Mouse (Mus musculus) left cerebral cortex, postnatal 4 days (tissue): ENCODE measurements at regions not wholly inside any gene's neighbourhood (a gene's known extent, or its start where the extent isn't known, plus 50 kb on each side); places are given as distances from the start of the nearest gene placed in this dataset.

Experiments used
- DNase-seq: peaks from one replicate; pipeline ENCODE4 v3.0.0-alpha.2; 2022
- intact Hi-C: fragments of 180-260 bp; cut with DNase I; formaldehyde crosslinking; loops from one replicate; pipeline ENCODE4 v1.15.1; 2025

DNA sequence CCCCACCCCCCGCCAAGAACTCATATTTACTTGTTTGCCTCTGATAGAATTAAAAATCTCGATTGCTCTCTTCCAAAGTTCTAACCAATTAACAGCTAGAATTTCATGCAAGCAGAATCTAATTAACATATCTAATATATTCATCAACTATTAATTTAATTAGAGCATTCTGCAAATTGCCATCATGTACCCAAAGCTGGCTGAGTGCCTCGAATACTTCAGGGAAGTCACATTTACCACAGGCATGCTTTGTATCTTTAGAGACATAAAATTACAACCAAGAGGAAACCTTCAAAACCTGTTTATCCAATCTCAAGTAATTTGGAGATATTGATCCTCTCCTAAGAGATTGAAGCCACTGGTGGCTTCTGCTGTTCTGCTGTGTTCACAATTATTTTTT, 401.6 kb upstream of the Nmur2 start:
- intact Hi-C loops, result no loop called here
- no peak for DNase-seq

DNA sequence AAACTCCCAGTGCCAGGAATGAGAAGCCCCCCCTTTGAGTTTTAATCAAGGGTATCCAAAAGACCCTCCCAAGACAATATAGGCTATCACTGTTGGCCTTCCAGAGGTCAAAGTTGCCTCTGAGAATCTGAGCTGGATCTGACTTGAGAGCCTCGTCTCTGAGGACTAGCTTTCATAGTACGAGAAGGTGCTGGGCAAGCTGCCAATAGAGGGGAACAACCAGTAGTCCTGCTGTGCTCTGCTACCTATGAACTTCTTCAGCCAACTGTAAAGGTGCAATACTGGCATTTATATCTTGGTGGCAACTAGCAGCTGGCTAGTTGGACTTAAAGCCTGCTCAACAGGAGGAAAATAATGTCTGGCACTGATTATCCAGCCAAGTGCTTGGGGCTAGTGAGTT, 400.3 kb upstream of the Nmur2 start:
- DNase-seq, result peak; percentile 1
- intact Hi-C loops, result no loop called here

DNA sequence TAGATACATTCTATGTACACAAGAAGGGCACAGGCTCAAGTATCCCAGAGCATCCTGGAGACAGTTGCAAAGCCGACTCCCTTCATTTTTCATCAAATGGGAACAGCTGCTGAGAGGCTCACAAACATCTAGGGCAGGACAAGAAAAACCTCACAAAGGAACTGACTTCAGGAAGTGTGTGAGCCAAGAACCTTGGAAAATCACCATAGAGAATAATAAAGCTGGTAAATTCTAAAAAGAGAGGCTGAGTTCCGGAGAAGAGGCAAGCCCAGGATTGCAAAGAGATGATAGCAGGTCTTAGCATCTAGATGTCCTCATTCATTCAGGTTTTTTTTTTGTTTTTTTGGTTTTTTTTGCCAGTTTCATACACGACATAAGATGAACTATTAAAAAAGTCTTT, 390.3 kb upstream of the Nmur2 start:
- DNase-seq, result no peak
- intact Hi-C loops, result no loop called here

DNA sequence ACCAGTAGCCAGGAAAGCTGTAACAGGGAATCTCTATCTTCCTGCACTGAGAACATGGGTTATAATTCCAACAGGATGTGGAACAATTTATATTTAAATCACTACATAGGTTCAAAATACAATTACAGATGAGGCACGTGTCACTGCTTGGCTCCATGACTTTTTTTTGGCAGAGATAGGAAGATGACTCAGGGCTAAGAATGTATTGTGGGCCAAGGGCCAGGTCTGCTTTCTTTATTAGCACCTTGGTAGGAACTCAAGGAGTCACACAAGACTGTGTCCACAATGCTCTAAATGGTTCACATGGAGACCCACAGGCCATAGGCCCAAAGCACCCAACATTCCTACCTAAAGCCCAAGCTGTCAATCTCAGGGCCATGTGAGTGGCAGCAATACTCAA, 344.0 kb upstream of the Nmur2 start:
- DNase-seq, result no peak
- intact Hi-C loops, result no loop called here

DNA sequence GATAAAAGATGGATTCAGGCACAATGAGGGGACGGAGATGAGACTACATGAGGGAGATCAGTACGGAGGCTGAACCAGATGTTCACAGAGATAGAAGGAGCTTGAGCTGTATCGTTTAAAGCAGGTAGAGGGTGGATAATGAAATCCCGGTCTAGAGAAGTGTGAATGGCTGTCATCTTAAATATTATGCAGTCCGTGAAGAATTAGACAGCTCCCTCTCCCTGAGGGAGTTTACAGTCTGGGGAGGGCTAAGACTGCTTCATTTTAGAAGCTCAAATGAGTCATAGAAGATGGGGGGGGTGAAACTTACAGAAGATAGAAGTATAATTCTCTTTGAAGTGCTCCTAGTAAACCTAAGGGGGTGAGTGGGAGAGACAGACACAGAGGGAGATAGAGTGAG, 336.7 kb upstream of the Nmur2 start:
- intact Hi-C loops, result no loop called here
- no peak for DNase-seq

DNA sequence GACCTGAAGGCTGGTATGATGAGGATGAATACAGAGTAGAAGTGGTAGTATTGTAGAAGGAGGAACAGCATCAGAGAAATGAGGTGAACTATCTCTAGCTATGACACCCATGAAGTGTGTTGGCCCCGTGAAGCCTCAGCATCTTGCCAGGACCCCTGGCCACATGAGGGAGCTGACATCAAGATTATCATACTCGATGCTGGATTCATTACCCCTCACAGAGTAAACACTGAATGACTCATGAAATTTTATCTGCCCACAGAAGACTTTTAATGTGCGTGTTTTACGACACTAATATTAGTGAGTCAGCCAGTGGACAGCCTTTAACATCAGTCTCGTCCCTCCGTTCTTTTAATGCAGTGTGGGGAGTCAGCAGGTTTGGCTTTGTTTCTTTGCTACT, 333.5 kb upstream of the Nmur2 start:
- DNase-seq, result peak; percentile 15
- intact Hi-C loops, result no loop called here

DNA sequence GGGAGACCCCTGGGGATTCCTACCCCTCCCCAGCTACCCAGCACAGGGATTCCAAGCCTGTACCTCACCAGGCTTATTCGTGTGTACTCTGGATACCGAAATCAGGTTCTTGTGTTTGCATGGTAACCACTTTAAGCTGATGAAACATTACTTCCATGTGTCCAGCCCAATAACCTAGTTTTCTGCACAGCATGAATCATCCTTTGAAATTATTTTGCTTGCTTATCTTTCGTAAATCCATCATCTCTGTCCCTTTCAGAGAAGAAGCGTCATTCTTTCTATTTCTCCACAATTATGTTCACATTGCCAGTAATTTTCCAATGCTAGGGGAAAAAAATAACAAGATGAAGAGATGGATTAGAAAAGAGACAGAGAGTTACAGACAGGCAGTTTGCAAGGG, 332.8 kb upstream of the Nmur2 start:
- intact Hi-C loops, result no loop called here
- DNase-seq, result no peak

DNA sequence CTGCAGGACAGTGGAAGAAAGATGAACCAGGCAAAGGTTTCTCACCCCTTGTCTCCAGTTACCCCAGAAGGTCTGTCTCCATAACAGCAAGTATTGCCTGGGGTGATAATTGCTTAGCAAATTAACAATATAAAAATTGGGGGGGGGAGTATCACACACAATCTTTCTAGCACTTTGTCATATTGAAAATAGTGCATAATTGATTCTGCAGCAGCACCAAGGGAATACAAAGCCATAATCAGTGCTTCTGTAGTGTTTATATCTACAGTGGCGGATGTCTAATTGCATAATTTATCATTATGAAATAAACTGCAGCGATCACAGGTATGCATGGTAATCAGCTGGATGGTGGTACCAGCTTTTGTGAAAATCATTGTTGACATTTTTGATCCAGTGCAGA, 316.9 kb upstream of the Nmur2 start:
- intact Hi-C loops, result no loop called here

DNA sequence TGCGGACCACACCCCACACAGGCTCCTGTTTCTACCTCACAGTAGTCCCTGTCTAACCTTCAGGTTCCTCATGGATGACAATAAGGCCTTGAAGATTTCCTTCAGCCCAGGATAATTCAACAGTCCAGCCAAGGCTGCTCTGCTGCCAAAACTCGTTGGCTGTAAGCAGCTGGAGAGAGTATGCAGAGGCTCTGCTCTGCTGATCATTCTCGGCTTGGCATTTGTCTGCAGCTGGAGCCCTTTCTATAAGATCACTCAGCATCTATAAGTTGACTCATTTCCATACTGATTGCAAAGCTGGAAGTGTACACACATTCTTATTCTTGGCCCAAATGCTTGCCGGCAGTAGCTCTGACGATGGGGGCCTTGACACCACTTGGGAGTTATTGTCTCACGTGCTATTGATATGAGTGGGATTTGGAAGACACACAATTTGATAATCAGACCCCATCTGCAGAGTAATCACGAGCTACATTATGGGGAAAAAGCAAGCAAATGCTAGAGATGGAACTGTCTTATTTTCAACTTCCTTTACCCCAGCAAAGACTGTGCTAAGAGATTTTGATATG, 311.1 kb upstream of the Nmur2 start:
- intact Hi-C loops, result no loop called here
- DNase-seq, result no peak

More for the DNA sequence above, 316.9 kb upstream of the Nmur2 start:
- DNase-seq, result no peak

DNA sequence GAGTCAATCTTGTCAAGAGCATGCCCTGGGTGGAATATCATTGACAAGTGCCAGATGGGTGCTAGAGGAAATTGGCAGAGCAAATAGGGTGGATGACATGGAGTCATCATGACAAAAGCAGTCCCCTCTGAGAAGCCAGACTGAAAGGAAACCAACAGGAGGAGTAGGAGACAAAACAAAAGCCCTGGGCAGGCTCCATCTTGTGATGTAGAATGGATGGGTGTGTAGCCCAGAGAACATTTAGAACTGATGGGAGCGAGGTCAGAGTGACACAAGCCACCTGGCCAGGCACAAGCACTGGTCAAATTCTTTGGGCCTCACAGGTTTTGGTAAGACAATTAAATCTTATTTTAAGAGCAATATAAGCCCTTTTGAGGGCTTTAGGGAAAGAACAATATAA, 310.4 kb upstream of the Nmur2 start:
- DNase-seq, result no peak
- intact Hi-C loops, result no loop called here

DNA sequence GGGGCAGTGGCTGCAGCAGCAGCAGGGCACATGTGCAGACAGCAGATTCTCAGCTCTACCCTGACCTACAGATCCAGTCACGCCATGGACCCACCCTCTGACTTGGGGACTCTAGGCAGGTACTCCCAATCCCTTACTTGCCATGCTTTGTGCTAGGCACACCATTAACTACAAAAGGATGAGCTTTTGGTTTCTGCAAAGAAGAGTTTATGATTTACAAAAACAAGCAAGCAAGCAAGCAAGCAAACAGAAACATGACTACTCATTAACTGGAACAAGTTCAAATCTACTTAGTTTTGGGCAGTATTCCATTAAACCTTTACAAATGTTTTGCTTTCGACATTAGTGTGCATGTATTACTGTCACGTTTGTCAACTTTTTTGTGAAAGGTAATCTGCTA, 309.0 kb upstream of the Nmur2 start:
- no peak for DNase-seq
- intact Hi-C loops, result no loop called here

DNA sequence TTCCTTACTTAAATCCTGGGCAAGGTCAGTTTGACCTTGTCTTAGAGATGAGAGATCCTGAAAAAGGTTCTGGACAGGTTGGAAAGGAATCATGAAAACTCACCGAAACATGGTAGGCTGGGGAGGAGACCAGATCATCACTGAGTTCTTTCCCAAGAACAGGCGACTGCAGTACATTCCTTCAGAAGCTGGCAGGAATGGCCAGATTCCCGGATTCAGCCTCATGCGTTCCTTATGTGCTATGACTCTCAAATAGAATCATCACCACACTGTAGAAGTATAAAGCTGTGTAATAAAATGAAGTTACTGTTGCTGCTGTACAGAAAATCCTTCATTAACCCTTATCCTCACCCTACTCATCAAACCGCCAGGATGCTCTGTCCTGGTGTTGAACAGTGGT, 307.6 kb upstream of the Nmur2 start:
- intact Hi-C loops, result no loop called here
- DNase-seq, result no peak

DNA sequence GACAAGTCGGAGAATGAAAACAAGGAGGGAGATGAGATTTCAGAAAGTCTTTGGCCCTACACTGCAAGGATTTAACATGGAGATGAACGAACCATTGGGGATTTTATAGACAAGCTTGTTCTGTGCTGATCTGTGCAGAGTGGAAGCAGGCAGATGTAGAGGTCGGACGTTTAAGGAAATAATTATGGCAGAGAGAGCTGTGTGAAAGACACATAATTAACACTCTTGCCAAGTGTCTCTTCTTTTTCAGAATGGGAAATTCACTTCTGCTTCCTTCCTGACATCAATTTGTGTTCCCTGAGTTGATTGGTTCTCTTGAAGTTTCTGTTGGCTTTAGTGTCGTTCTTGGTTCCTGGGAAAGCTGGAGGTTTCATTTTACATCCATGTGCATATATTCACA, 302.3 kb upstream of the Nmur2 start:
- intact Hi-C loops, result no loop called here
- DNase-seq, result no peak

DNA sequence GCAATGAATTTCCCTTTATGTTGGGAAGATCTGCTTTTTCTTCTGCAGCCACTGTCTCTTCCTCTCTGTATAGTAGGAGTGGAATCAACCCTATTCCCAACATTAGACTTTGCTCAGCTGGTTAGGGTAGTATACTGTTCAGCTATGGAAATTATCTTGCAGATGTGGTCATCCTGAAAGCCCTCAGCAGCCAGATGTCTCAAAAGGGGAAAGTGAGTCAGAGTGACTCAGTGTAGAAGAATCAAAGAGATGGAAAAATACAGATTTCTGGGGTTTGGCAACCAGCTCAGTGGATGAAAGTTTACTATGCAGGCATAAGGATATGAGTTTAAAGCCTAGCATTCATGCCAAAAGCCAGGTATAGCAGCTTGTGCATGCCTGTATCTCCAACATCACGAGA, 300.9 kb upstream of the Nmur2 start:
- no peak for DNase-seq
- intact Hi-C loops, result no loop called here

DNA sequence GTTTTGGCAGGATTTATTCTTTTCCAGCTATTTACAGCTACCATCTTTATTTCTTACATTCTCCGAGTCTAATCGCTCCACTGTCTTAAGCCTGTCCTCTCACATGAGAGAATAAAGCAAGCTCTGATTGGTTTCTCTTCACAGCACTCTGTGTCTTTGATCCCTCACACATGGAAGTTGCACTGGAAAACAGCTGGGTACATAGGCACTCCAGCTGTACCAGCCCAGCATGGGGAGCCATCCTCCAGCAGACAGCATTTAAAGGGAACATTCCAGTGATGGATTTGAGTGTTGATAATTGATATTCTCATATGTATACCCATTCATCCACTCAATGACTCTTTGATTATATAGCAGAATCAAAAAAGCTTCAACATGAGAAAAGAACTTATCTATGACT, 300.2 kb upstream of the Nmur2 start:
- no peak for DNase-seq
- intact Hi-C loops, result no loop called here

DNA sequence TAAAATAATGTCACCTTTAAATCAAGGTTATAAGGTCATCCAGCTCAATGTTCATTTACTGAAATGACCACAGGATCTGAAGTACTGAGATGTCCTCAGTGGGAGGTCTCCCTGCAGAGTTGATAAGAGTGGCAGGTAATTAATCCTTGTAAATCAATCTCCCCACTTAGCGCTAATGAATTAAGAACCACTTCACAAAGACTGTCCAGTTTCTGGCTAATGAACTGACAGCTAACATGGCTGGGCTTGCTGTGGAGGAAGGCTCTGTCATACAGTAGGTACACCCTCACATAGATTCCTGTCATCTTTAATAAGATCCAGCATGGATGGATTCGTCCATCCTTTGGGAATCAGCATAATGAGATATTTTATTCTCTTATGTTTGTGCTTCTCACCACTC, 297.7 kb upstream of the Nmur2 start:
- DNase-seq, result no peak
- intact Hi-C loops, result no loop called here

DNA sequence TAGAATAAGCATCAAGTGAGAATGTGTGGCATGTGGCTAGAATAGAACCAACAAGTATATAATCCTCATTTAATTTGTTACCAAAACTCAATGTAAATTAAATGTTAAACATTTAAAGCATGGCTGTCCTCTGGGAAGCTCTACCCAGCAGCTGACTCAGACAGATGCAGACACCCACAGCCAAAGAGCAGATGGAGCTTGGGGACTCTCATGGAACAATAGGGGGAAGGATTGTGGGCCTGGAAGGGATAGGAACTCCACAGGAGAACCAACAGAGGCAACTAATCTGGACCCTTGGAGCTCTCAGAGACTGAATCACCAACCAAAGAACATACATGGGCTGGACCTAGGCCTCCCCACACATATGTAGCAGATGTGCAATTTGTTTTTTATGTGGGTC, 295.1 kb upstream of the Nmur2 start:
- intact Hi-C loops, result no loop called here
- no peak for DNase-seq

DNA sequence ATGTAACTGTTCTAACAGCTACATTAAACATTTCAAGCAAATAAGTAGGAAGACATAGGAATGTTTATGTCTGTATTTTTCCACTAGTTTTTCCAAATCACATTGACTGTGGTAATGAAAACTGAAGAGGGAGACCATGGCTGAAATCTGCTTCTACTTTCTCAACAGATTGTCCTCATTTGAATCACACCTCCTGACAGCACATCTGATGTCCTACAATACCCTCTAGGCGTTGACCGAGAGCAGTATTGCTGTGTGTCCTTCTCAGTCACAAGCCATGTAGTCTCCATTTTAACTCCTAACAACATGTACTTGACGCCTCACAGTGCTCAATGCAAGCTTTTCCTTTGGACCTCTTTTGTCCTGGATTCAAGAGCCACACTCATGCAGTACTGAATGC, 279.5 kb upstream of the Nmur2 start:
- intact Hi-C loops, result no loop called here
- no peak for DNase-seq

DNA sequence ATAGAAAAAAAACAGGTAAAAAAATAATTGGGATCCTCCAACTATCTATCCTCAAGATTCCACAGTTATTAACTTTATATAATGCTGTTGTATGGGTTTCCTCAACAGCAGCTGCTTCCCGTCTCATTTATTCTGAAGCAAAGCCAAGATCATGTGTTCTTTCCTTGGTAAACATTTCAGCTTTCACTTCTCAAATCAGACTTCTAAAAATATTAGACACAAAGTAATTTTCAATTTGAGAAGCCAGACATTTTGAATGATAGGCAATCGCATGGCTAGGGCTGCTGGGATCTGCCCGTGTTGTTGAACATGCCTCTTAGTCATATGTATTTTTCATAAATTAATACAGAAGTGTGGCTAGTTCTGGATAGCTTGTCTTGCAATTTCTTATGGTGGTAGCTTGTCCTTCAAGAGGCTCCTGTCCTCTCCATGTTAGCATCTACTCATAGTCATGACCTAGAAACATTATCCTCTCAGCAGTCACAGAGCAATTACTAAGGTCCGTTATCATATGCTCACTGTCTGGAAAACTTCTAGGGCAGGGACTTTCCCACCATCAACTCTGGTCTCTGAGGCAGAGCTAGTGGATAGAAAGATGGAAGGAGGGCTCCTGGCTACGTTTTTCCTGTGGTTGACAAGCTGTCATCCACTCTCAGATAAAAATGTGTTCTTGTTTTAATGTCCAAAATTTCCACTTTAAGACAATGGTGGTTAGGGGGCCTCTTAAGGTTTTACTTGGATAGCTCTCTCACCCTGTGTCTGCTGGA, 274.6 kb upstream of the Nmur2 start:
- intact Hi-C loops, result no loop called here

DNA sequence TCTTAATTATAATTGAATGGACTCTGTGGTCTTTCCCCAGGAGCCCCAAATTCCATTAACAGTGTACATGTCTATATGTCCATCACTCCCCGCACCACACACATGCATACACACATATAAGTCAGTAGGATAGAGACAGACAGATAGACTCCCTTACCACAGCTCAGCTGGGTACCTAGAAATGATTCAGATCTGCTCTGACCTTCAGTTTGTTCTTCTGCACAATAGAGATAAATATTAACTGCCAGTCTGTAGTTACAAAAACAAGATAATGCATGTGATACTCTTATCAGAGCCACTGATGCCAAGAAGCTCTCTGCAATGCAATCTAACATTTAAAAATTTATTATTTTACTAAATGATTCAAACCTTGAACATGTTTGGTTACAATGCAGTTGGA, 268.7 kb upstream of the Nmur2 start:
- intact Hi-C loops, result no loop called here
- no peak for DNase-seq

More for the DNA sequence above, 274.6 kb upstream of the Nmur2 start:
- no peak for DNase-seq

DNA sequence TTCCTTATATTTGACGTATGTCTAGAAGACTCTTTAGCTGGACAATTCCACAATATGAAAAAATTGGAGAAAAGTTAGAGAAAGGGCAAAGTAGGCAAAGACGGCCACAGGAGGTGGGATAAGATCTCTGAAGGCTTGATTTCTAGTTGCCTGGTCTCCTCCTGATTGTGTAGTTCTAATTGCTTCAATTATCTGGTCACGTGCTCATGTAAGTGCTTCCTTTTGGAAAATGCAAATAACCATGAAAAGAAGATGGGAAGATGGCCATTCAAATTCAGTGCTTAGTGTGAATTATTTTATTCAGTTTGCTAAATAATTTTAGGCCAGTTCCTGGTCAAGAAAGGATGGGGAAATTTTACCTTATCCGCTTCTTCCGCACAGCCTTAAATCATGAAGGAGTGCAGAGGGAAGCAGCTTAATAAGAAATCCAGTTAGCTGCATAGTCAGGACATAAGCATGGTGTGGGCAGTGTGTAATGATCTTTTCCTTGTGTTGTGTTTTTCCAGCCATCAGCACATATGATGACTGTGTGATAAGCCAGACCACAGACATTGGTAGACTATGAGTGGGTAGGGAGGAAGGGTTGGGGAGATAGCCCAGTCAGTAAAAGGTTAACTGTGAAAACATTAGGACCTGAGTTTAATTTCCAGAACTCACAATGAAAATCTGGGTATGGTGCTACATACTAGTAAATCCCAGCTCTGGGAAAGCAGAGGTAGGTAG, 267.7 kb upstream of the Nmur2 start:
- intact Hi-C loops, result no loop called here

DNA sequence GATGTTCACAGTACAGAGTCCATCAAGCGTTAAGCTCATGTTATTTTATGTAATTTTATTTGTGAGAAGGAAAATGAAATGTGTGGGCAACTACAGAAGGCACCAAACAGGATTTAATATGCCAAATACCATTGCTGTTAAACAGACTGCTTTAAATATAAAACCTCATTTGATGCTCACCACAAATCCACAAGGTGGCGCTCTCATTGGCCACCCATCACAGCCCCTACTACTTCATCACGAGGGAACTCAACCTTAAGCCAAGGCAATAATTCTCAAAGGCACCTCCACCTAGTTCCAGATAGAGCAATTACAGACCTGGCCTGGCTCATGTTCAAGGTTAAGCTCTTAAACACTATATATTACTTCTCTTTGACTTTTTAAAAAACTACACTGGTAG, 266.2 kb upstream of the Nmur2 start:
- intact Hi-C loops, result no loop called here
- DNase-seq, result no peak

More for the DNA sequence above, 267.7 kb upstream of the Nmur2 start:
- no peak for DNase-seq
